Mouse (Mus musculus) urinary bladder, postnatal 14 days (tissue): ENCODE results near the gene Ndufs1.
A peak's percentile ranks its signal among the peaks of the same experiment; 100 is the strongest.

ENCODE experiments used
- DNase-seq: peaks from one replicate; pipeline ENCODE4 v3.0.0; 2021; ENCODE audit warnings: low spot score

Gene Ndufs1

GRCm38 (mm10) chr1:63115096-63115495 lies 61.5 kb downstream of the Ndufs1 start:
- no peak for DNase-seq

DNA sequence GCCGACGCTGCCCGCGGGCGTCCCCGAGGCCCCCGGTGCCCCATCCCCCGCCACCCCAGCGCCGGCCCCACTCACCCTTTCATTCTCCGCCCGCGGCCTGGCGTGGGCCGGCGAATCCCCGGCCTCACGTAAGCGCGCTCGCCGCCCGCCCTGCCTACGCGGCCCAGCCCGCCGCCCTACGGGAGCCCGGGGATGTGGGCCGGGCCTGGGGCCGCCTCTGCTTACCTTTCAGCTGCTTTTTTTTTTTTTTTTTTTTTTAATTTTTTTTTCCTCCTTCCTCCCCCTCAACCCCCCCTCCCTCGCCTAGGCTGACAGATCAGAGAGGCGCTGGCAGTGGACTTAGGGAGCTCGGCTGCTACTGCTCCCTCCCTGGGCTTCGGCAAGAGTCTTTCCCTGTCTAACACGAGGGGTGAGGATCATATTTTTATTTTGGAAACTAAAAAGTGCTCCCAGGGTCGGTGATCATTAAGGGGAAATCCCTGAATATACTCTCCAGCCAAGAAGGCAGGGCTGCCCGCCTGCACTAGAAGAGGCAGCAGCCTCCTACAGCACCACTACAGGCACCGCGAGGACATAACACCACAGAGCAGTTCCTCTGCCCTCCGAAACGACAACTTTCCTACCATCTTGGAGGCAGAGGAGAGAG lies 62.4 kb downstream of the Ndufs1 start, which contains the start of gene Ino80d:
Gene Ino80d, minus strand, starts transcription at position 532 of the 646 bp plus-strand sequence.
- DNase-seq, result peak; percentile 77

DNA sequence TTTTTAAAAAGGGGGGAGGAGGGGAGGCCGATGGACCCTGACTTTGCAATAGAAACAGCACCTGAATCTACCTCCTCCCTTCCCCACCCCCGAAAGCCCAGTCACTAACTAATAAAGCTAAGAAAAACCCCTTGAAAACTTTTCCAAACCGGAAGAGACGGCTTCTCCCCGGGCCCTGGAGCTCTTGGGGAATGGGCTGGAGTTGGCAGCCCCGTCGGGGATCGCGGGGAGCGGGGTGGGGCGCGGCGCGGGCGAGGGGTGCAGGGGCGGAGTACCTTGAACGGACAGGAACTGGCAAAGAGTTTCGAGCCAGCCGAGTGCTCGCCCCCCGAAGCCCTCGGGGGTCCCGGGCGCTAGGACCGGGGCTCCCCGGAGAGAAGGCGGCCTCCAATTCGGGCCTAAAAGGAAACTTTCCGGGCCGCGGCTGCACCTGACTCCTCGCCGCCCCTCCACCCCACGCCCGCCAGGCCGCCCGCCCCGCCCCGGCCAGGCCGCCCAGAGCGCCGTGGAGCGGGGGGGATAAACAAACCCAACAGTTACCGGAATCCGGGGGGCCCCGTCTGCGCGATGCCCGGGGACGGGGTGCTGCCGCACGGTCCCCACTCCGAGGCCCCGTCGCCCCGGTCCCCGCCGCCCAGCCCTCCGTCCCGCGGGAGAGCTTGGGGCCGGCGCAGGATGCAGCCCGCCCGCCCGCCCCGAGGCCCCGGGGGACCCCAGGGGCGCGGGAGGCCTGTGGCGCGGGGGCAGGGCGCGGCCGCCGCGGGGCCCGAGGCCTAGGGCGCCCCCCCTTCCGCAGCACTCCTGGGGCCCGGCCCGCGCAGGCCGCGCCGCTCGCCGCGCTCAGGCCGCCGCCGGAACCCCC lies 63.1 kb downstream of the Ndufs1 start:
- peak; percentile 57 for DNase-seq

GRCm38 (mm10) chr1:63112865-63113261 lies 63.8 kb downstream of the Ndufs1 start:
- DNase-seq, result peak; percentile 35

DNA sequence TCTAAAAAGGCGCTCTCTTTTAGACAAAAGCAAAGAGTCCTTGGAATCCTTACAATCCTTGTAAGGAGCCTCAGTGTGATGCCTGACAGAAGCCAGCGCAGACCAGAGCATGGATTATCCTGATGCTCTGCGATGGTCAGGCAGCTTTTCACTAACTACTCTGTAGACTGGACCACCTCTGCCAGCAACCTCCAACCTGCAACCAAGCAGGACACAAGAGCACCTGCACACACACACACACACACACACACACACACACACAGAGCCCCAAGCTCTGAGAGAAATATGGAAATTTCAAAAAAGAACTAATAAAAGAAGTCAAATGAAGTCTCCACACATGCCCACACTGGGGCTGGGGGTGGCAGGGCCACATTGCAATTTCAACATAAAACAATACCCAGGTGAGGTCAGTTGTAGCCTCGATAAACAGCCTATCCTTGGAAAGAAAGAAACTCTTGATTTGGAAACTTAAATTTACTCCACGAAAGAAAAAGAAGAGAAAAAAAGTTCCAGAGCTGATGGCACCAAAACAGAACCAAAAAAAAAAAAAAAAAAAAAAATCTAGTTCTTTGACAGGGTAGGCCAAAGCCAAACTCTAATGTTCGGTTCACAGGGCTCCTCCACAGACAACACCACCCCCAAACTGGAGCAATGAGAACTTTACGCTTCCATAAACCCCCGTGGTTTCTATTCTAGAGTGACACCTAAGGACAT lies 64.3 kb downstream of the Ndufs1 start:
- no peak for DNase-seq

- peak; percentile 18 for DNase-seq
Measured at GRCm38 (mm10) chr1:63110536-63111285, 65.9 kb downstream of the Ndufs1 start.

DNA sequence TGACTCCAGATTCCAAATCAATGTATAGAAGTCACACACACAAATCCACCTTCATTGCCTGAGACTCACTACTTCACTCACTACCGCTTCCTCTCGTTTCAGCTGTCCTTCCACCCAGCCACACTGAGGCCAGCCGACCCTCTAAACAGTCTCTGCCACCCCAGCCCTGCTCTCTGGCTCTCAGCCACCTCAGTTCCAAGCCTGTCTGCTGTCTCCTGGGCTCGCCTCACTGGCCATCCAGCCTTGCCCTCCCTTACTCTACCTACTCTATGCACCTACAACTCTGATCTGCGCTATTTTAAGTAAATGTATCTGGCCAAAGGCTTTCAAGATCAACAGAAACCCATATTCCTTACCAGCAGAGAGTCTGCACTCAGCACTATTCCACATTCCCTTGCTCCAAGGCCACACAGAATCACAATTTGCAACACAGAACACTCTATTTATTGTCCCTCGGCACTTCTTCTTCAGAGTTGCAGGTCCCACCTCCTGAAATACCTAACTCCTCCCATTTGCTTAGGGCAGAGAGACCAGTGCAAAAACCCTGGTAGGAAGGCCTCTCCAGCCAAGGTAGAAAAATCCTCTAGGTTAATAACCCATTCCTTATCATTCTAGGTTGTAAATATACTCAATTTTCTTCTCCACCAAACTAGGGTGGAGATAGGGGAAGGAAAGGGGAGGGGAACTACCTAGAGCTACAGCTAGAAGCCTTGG lies 68.9 kb downstream of the Ndufs1 start:
- no peak for DNase-seq

DNA sequence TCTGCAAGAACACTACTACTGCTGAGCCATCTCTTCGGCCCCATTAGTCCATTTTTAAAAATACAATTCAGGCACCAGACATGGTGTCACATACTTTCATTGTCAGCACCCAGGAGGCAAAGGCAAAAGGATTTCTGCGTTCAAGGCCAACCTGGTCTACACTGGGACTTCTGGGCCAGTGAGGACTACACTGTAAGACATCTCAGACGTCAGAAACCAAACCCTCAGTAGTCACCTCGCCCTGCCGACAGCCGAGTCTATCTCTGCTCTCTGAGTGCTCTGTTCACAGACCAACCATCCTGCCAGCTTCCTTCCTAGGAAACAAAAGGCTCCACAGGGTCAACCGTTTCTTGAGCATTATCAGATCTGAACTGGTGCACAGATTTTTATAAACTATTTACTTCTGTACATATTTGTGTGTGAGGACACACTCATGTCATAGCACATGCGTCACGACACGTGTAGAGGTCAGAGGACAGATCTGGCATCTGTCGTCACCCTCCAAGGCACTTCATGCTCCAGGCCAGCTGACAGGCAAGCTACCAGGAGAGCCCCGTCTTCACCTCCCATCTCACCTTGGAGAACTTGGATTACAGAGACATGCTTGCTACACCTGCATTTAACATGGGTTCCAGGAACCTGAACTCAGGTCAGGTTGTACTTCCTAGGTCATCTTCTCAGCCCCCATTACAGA lies 73.7 kb downstream of the Ndufs1 start:
- DNase-seq, result no peak

DNA sequence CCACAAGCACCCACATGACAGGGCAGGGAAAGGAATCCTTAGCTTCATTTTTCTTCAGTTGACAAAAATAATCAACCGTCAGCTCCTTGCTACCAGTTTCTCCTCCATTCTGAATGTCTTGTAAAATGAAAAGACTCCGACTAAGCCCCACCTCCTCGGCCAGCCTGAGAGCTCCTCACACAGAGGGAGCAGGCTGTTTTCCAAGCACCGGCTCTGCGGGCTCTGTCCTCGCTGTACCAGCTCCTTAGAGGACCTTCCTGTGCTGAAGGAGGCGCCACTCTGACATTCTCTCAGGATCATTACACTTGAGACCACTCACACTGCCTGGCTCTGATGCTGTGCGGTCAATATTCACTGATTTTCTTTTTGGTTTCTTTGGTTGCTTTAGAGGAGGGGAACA lies 76.4 kb downstream of the Ndufs1 start:
- no peak for DNase-seq

DNA sequence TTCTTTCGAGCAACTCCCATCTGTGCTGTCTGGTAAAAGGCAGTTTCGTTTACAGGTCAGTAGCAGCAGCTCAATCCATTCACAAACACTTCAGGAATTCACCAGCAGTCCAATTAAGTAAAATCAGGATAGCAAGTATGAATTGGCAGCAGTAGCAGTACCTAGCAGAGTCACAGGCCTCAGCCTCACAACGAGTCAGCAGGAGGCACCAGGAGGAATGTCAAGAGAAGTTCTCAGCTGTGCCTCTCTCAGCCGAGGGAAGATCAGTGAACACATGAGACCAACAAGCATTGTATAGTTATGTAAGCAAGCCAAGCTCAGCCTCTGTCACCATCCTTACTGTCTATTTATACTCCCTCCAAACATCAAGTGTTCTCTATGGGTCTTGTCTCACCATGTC lies 77.8 kb downstream of the Ndufs1 start:
- DNase-seq, result no peak

DNA sequence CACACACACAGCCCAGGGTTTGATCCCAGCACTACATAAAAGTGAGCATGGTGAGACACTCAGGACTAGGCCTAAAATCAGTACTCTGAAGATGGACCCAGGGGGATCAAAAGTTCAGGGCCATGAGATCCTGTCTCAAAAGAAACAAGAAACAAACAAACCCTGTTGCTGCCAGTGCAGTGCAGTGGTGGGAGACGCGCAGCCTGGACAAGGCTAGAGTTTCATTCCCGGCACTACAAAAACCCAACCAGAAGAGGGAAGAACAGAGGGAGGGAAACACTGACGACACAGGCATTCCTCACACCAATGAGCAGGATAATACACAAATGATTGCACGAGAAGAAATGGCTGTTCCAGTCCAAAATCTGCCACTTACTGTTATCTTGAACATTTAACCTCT lies 80.6 kb downstream of the Ndufs1 start:
- no peak for DNase-seq
